Mouse (Mus musculus) granulocyte monocyte progenitor cell, adult 5-6 weeks (primary cell): ENCODE data around the gene Simc1. TPM values are rescaled to one million over a fixed set of nuclear protein-coding genes. Genes with fewer than 3 reads are reported as not detected.
A peak's percentile ranks its signal among the peaks of the same experiment; 100 is the strongest.

Experiments used
- ATAC-seq: replicated peaks from 2 replicates; pipeline ENCODE4 v1.8.0; 2016; ENCODE audit warnings: mild to moderate bottlenecking, moderate TSS enrichment, inconsistent platforms; ENCODE audit not compliant: poor library complexity, severe bottlenecking
- total RNA-seq, 2 experiments: library from RNA; stranded (forward) in 1 of 2; stranded (reverse) in 1 of 2; fragments of 200-712, 200-1000 nt in 1 of 2; fragments of >200 nt in 1 of 2; fragmentation: Nextera tagmentation in 1 of 2; gene quantifications; 2 replicates each; pipeline ENCODE4 v1.2.3; 2014 to 2017

The Simc1 gene
- total RNA-seq, 2 experiments from 2014 or later: 7.5 to 16.1 TPM

DNA sequence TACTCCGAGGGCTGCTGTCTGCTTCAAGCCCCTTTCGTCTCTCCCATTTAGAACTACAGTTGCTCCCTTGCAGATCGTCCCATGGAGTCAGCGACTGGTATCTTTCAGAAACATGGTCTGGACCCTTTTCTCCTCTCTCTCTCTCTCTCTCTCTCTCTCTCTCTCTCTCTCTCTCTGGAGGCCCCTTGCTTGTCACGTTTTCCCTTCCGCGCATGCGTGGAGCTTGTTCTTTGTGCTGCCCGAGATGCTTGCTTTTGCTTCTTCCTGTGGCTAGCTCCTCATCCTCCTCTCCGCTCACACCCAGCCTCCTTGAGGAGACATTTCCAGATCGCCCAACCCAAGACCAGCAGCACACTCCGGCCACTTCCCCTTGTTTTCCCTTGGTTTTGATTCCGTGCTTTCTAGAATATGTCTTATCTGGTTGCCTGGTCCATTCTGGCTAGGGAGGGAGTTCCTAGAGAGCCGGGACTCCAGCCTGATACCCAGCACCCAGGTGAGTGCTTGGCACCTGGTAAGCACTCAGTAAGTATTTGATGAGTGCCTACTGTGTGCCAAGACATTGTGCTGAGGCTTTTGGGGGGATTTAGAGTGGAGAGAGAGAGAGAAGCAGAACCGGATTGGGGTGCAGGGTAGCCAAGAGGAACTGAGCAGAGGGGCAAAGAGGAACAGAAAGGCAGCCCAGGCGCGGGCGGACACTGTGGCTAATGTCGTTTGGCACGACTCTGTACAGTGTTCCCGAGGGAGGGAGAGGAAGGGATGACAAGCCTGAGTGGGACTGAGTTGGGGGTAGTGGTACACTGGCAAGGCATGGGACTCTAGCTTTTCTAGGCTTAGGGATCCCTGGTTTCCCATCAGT, 74.3 kb downstream of the Simc1 start:
- ATAC-seq: peak; percentile 85

DNA sequence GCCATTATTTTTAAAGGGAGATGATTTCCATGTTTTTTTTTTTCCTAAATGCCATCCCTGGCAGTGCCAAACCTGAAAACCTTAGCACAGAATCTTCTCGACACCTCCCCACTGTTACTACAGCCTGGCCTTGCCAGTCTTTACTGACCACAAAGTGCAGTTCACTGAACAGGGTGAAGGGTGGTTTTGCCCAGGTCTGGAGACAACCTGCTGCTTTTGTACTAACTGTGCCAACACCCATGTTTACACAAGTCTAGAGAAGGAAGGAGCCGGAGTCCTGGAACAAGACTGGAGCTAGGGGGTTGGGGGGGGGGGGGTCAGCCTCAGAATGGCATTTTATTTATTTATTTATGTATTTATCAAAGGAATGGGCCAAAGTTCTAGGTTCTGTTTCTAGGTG, 77.8 kb downstream of the Simc1 start:
- ATAC-seq: no peak

DNA sequence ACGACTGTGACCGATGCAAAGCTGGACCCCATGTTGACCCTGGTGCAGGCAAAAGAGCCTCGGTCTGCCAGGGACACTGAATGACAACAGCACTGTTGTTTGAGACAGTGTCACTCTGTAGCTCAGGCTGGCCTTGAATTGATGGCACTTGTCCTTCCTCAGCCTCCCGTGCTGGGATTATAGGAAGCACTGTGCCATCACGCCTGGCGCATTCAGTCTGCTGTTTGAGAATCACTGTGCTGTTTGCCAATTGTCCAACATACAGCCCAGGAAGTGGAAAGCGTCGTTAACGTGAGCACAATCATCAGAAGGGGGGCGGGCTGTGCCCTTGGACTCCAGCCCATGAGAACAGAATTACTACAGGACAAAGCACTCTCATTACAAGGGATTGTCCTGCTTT, 78.5 kb downstream of the Simc1 start:
- ATAC-seq: no peak

DNA sequence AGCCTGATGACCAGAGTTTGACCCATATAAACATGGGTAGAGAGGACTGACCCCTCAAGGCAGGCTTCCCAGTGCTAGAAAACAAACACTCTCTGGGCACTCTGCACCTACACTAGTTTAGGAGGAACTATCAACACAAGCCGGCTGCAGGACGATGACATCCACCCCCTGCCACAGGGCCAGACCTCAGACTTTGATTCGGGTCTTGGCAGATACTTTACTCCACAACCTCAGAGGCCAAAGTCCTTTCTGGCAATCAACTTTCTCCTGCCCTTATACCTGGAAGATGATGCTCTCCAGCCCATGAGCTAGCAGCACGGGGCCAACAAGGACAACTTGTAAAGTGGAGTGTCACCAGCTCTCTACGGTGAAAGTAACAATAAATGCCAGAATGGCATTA, 79.3 kb downstream of the Simc1 start:
- no peak for ATAC-seq

DNA sequence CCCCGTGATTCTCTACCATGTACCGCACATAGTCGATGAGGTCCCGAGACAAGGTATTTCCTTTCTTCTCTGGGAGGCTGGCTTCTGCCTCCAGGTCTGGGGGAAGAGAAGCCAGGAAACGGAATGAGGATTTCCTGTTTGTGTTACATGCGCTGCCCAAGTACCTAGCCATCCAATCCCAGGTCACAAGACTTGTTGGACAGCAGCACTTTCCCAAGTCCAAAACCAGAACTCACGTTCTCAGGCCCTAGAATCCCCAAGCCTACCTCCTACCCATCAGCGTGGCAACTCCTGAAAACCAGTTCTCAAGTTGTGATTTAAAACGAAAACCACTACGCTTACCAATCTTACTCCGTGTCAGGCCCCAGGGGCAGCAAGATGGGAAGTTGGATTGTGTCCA, 82.3 kb downstream of the Simc1 start:
- no peak for ATAC-seq

DNA sequence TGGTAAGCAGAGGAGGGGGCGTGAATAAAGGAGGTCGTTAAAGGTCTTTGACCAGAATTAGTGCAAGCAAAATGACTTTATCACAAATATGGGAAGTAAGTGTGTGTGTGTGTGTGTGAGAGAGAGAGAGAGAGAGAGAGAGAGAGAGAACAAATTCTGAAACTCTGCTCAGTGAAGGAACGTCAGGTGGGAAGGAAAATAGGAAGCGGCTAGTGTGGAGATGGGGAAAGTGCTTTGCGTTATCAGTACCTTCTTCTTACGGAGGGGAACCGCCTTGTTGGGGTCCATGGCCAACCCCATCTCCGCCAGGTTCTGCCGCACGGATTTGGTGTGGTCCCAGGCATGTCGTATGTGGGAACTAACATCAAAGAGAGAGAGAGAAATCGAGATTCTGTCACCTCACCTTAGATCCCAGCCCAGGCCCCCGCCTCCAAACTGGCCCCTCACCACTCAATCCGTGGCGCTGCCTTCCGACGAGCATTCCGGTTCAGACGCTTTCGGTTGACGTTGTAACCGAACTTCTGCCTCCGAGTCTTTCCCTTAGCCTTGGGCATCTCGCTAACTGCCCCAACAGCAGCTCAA, 85.9 kb downstream of the Simc1 start:
- ATAC-seq: peak; percentile 51

DNA sequence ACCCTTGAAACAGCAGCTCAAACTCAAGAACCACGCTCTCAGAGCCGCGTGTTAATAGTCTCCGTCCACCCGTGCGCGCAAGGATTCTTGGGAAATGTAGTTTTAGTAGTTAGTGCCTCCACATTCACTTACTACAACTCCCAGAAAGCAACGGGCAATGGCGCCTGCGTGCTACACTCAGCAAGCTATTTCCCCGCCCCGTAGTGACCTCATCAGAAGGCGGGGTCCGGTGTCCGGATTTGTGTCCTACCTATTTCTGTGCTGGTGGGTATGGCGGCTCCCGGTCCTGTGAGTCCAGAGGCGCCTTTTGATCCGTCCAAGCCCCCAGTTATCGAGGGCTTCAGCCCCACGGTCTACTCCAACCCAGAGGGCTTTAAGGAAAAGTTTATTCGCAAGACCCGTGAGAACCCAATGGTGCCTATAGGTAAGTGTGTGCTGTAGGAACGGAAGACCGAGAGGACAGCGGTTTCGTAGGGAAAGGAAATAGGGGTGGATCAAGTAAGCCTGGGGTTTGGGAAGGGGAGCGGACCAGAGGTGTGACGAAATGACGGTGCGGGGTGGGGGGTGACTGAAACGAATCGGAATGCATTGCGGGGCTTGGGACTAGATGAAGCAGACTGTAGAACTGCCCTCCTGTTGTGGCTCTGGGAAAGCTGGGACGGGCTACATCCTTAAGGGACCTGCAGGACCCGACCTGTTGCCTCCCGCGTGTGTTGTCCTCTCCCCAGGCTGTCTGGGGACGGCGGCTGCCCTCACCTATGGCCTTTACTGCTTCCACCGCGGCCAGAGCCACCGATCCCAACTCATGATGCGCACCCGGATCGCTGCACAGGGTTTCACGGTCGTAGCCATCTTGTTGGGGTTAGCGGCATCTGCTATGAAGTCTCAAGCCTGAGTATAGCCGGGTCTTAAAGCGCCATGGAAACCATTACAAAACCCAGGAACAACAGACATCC, 86.7 kb downstream of the Simc1 start, which contains the start of the genes Nop16 and Higd2a:
TSS of gene Nop16 (minus strand) at position 95 of the 956 bp plus-strand sequence.
TSS of gene Higd2a (plus strand) at position 212 of the 956 bp plus-strand sequence.
- ATAC-seq: peak; percentile 87

DNA sequence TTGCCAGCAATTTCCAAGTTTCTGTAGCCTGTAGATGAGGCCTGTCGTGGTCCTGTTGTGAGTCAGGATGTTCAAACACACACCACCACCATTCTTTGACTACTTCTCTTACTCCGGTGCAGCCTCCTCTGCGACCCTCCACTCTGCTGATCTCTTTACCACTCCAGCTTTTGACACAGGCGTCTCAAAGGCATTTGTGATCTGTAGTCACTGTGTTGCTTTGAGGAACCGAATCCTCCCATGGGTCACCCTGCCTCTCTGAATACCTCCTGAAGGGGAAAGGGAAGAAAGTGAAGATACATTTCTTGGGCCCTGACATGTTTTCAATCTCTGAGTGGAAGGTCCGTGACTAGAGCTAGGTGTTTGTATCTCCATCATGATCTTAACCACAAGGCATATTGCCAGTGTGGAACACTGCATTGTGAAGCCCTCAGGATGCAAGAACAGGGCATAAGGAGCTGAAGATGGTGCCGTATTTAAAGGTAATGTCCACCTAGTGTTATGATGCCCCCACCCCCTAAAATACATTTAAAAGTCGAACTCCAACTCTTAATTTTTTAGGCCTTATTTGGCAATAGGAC, 88.3 kb downstream of the Simc1 start:
- ATAC-seq: no peak

DNA sequence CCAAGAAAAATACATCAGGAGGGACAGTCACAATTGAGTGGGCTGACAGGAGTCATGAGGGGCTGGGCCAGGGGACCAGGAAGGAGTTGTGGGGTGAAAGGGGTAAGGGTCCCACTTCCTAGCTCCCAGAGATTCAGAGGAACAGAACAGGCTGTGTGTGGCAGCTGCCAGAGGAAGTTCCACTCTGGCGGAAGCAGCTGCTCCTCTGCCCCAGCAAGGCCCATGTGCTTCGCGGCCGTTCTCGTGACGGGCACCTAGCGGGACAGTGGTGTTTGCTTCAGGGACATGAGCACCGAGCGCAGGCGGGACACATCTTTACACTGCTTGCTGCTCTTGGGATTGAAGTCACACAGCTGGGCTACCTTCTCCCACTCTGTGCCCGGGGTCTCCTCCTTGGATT, 90.0 kb downstream of the Simc1 start:
- no peak for ATAC-seq

DNA sequence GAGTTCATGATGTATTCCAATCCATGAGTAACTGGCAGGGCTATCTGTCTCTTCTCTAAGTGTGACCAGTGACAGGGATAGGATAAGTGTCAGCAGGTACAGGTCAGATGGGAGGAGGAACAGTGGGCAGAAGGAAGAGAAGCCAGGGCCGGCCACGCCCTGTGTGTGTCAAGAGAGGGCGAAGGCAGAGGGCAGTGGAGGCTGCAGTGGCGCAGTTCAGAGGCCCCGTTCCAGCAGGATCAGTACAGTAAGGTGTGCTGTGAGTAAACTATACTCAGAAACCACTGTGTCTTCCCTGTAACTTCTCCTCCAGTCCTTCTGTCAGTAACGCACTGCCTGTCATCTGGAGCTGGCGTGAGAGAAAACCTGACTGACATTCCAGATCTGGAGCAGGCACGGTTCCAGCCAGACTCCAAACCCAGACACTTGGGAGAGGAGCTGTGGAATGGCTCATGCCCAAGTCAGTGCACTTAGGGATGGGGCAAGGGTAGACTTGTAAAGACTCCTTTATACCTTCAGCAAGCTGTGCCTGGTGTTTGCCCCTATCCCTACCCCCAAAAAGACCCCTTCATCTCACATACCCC, 92.6 kb downstream of the Simc1 start:
- no peak for ATAC-seq

DNA sequence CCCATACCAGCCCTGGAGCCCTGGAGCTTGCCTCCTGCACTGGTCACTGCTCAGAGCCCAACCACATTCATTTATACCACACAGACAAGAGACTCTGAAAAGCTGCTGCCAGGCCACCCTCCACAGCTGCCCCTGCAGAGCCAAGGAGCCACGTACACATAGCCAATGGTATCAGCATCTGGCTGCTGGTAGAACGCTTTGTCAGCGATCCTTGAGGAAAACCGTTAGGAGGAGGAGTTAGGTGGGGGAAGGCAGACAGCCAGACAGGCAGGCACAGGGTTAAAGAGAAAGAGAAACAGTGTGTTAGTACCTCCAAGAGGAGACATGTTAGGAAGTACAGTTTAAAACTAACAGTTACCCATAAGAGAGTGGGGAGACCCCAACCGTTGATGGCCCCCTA, 93.3 kb downstream of the Simc1 start:
- ATAC-seq: no peak

DNA sequence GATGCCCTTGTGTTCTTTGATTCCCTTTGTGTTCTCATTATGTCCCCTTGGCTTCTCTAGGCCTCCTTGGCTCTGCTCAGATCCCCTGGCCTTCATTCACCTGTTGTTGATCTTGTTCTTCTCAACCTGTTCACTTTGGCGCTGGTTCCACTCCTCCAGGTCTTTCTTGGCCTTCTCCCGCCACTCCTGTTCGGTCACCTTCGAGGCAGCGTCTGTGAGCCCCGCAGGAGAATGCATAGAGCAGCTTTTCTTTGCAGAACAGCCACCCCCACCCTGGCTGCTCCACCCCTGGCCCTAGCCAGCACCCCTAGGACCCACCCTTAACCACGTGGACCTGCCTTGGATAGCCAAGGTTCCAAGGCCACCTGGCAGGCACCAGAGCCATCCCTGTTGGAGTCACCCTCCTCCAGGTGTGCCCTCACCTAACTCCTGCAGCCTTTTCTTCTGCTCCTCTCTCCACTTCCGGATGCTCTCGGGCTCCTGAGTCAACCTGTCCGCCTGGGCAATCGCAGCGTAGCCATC, 95.1 kb downstream of the Simc1 start:
- ATAC-seq: no peak

Other genes starting within 250 kb of the Simc1 start
- gene Cplx2, start 132.4 kb upstream of the Simc1 start, total RNA-seq (2014; fragmentation: Nextera tagmentation): not detected in 2 replicates
- not detected in 2 replicates for gene Cplx2, start 132.4 kb upstream of the Simc1 start, total RNA-seq (2017)
- 22.1 and 26.7 TPM in 2 replicates for gene Thoc3, start 34.9 kb upstream of the Simc1 start, total RNA-seq (2014; fragmentation: Nextera tagmentation)
- 42.0 and 57.2 TPM in 2 replicates for gene Thoc3, start 34.9 kb upstream of the Simc1 start, total RNA-seq (2017)
- 58.0 and 65.9 TPM in 2 replicates for gene 4833439L19Rik, start 61.7 kb downstream of the Simc1 start, total RNA-seq (2014; fragmentation: Nextera tagmentation)
- 27.7 and 30.9 TPM in 2 replicates for gene 4833439L19Rik, start 61.7 kb downstream of the Simc1 start, total RNA-seq (2017)
- 17.4 and 24.0 TPM in 2 replicates for gene Arl10, start 71.2 kb downstream of the Simc1 start, total RNA-seq (2014; fragmentation: Nextera tagmentation)
- 12.1 and 15.0 TPM in 2 replicates for gene Arl10, start 71.2 kb downstream of the Simc1 start, total RNA-seq (2017)
- 90.9 and 122 TPM in 2 replicates for gene Nop16, start 86.3 kb downstream of the Simc1 start, total RNA-seq (2014; fragmentation: Nextera tagmentation)
- gene Nop16, start 86.3 kb downstream of the Simc1 start, total RNA-seq (2017): 101 and 118 TPM in 2 replicates
- 111 and 118 TPM in 2 replicates for gene Higd2a, start 86.4 kb downstream of the Simc1 start, total RNA-seq (2014; fragmentation: Nextera tagmentation)
- gene Higd2a, start 86.4 kb downstream of the Simc1 start, total RNA-seq (2017): 36.5 and 67.4 TPM in 2 replicates
- gene Cltb, start 107.6 kb downstream of the Simc1 start, total RNA-seq (2014; fragmentation: Nextera tagmentation): 4.5 and 6.6 TPM in 2 replicates
- gene Cltb, start 107.6 kb downstream of the Simc1 start, total RNA-seq (2017): 7.8 and 12.3 TPM in 2 replicates
- 30.4 and 43.7 TPM in 2 replicates for gene Faf2, start 118.0 kb downstream of the Simc1 start, total RNA-seq (2014; fragmentation: Nextera tagmentation)
- 40.0 and 47.6 TPM in 2 replicates for gene Faf2, start 118.0 kb downstream of the Simc1 start, total RNA-seq (2017)
- 64.2 and 82.0 TPM in 2 replicates for gene Rnf44, start 190.1 kb downstream of the Simc1 start, total RNA-seq (2014; fragmentation: Nextera tagmentation)
- gene Rnf44, start 190.1 kb downstream of the Simc1 start, total RNA-seq (2017): 12.2 and 12.3 TPM in 2 replicates
- gene Cdhr2, start 197.7 kb downstream of the Simc1 start, total RNA-seq (2014; fragmentation: Nextera tagmentation): not detected in 2 replicates
- gene Cdhr2, start 197.7 kb downstream of the Simc1 start, total RNA-seq (2017): not detected in 2 replicates
- gene Gprin1, start 246.1 kb downstream of the Simc1 start, total RNA-seq (2014; fragmentation: Nextera tagmentation): not detected in 2 replicates
- gene Gprin1, start 246.1 kb downstream of the Simc1 start, total RNA-seq (2017): not detected in 2 replicates